Mouse (Mus musculus) c-Kit-positive CD71-positive TER-119-negative erythroid progenitor cells, embryonic 14.5 days (primary cell): ENCODE results near the gene Fam186b.
A peak's percentile ranks its signal among the peaks of the same experiment; 100 is the strongest.

Experiments used
- DNase-seq: peaks from one replicate; pipeline ENCODE4 v3.0.0-alpha.2; 2013; ENCODE audit warnings: low read depth

Gene Fam186b

DNA sequence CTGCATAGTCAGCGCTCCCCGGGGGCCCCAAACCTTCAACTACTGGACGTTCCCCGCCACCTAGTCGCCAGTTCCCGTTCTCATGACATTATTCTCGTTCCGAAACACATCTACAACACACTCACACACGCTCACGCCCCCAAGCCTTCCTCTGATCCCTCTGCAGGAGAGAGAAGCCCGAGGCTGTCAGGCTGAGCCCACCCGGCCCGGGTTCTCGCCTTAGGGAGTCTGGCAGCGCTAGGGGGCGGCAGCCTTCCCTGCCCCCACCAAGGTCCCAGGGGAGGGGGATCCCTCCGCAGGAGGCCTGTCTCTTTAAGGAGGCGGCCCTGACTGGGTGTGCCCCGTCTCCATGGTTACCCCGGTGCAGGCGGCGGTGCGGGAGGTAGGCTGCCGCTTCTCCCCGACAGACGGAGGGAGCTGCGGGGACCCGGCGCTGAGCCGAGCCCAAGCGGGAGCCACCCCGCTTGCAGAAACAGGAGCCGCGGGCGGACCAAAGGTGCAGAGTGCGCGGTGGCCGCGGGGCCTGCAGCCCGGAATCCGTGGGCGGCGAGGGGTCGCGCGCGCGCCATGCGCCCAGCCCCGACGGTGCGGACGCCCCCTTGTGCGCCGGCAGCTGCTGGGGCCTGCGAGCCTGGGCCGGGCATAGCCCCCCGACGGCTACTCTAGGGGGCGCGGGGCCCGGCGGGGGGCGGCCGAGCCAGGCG, 71.3 kb downstream of the Fam186b start, which contains the start of gene Kcnh3:
Gene Kcnh3, plus strand, starts transcription at position 654 of the 704 bp plus-strand sequence.
- no peak for DNase-seq

DNA sequence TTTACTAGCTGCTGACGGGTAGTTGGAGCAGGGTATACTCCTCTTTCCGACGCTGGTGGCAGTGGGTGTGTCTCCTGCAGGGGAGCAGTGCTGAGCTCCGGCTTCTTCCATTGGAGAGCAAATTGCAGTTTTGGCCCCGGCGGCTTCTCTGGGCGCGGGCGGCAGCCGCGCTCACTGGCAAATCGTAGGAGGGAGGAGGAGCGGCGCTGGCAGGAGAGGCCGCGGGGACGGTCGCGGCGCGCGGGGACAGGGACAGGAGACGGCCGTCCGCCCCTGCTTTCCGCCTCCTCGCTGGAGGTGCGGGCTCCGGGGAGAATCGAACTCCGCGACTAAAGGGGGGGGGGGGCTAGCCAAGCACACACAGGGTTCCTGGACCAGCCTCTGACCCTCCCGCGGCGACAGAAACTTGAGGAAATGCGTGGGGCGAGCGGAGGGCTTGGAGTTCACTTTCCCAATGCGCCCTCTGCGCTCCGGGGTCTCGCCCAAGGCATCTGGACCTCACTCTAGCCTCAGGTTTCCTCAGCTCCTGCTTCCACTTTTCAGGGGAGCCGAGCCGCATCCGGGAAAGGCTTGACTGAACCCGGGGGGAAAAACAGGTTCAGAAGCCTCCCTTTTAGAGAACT, 72.0 kb downstream of the Fam186b start:
- peak; percentile 11 for DNase-seq

DNA sequence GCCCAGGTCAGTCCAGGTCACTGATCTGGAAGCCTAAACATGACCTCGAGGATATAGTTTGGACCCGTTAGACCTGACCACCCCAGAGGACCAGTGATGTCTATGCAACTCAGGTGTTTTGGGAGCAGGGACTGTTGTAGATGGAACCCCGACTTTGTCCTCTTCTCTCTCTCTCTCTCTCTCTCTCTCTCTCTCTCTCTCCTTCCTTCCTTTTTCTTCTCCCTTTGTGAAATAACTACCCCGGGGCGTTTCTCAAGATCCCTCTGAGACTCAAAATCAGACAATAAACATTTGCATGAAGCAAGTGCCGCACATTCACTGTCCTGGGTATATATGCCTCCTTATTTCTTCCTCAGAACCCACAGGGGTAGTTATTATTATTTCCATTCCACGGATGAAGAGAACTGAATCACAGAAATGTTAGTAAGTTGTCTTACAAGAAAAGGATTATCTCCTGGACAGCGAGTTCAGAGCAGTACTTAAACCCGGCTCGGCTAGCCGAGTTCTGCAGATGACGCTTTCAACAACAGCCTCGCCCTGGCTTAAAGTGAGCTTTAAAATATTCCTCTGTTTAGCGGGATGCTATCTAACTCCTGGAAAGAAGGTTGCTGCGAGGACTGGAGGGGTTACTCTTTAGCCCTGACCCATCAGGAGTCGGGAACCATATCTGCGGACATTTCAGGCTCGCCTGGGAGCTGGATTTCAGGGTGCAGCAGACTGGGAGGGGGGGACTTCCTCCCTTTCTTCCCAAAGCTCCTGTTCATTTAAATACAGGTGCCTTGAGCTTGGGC, 72.7 kb downstream of the Fam186b start:
- DNase-seq, result no peak

DNA sequence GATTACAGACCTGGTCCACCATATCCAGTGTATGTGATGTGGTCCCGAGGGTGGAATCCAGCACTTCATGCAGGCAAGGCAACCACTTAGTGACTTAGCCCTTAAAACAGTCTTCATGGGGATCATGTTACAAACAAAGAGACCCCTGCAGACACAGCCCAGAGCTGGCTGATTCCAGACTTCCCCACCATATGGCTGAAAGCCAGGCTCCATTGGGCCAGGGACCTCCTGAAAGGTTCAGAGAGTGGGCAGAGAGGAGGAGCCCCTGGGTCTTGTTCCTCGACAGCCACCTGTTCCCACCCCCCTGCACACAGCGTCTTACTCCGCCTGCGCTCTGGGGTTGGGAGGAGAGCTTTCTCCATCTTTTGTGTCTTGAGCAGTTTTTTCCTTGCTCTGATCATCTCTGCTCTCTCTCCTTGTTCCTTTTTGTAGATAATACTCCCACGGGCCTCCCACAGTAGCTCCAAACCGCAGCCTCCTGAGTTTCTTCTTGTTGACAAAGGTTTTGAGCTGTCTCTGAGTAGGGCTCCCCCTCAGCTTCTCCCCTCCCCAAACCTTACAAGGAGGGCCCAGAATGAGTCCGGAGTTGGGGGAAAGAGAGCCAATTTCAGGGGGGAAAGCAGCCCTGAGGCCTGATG, 74.3 kb downstream of the Fam186b start:
- no peak for DNase-seq
